Mouse (Mus musculus) kidney, postnatal 14 days (tissue): Measurements from ENCODE around the gene Rtf1.
"Not testable (repeated sequence)": the region's sequence is repeated elsewhere in the genome, so short reads cannot be mapped to it uniquely, and the experiment has no call there.

Experiments
- DNase-seq: peaks from one replicate; pipeline ENCODE4 v3.0.0; 2022; ENCODE audit warnings: mixed read lengths

The Rtf1 gene

GRCm38 (mm10) chr2:119674525-119675214 is at the start of gene Rtf1:
TSS of gene Rtf1 (plus strand) at chr2:119675068.
- peak; percentile 98 for DNase-seq

GRCm38 (mm10) chr2:119636781-119637180 is 38.1 kb upstream of the Rtf1 start:
- DNase-seq = no peak

GRCm38 (mm10) chr2:119641214-119641912 is 33.5 kb upstream of the Rtf1 start:
- DNase-seq = no peak

DNA sequence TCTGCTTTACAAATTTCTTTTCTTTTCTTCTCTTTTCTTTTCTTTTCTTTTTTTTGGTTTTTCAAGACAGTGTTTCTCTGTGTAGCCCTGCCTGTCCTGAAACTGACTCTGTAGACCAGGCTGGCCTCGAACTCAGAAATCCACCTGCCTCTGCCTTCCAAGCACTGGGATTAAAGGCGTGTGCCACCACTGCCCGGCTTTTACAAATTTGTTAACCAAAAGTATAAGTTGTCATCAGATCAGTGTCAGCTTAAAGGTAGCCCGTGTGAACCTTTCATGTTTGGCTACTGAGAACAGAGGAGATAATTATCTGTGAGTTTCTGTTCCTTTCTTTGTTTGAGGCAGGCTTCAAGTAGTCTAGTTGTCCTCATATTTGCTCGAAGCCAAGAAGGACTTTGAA is 30.6 kb upstream of the Rtf1 start:
- no peak for DNase-seq

DNA sequence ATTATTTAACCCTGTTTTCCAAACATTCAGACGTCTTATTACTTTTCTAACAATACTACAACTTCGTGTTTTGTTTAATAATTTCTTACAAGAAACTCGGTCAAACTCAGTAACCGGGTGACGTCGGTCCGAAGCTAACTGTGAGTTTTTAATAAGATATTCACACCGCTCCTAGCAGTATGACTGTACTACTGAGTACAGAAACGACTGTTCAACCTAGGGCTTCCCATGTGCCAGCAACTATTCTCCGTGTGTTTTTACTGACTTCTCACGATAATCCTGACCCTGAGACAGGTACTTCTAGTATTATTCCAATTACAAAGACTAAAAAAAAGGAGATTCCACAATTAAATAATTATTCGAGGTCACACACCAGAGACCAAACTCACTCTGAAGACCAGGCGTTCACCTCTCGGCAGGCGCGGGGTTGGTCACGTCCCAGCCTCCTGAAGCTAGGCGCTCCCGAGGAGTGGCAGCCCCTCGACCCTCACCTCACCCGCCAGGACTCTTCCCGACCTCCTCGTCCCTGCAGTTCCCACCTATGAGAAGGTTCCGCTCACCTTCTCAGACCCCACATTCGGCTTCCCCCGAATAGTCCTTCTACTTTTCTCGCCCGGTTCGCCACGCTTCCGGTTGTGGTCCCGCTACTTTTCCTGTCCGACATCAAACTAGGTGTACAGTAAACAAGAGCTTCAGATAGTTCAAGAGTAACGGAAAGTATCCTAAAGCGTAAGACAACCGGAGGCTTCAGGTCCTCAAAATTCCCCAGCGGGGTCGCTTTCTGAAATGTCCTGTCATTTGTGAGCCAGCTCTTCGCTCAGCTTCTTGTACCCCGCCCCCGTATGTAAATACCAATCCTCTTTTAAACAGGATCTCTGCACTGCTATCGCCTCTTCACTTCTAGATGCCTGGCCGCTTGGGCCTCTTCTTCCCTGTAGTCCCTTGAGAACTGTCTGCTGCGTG is 12.4 kb upstream of the Rtf1 start, which contains the start of gene Ndufaf1:
Gene Ndufaf1, minus strand, starts transcription at position 608 of the 963 bp plus-strand sequence.
- peak; percentile 86 for DNase-seq

DNA sequence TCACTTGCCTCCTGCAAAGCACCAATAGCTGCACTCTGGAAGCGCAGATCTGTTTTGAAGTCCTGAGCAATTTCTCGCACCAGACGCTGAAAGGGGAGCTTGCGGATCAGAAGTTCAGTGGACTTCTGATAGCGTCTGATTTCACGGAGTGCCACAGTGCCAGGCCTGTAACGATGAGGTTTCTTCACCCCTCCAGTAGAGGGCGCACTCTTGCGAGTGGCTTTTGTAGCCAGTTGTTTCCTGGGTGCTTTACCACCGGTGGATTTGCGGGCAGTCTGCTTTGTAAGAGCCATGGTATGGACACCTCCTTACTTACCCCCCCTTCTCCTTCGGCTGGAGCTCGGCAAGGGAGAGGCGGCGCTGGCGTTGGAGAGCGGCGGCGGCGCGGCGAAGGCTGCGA is 9.1 kb upstream of the Rtf1 start:
- not testable (repeated sequence) for DNase-seq

DNA sequence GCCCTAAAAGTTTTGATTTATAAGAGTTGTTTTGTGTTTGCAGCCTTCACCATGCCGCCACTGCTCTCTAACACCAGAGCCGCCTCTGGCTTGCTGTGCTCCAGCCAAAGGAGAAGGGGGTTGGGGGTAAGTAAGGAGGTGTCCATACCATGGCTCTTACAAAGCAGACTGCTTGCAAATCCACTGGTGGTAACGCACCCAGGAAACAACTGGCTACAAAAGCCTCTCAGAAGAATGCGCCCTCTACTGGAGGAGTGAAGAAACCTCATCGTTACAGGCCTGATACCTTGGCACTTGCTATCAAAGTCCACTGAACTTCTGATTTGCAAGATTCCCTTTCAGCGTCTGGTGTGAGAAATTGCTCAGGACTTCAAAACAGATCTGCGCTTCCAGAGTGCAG is 5.9 kb upstream of the Rtf1 start:
- peak; percentile 3 for DNase-seq

DNA sequence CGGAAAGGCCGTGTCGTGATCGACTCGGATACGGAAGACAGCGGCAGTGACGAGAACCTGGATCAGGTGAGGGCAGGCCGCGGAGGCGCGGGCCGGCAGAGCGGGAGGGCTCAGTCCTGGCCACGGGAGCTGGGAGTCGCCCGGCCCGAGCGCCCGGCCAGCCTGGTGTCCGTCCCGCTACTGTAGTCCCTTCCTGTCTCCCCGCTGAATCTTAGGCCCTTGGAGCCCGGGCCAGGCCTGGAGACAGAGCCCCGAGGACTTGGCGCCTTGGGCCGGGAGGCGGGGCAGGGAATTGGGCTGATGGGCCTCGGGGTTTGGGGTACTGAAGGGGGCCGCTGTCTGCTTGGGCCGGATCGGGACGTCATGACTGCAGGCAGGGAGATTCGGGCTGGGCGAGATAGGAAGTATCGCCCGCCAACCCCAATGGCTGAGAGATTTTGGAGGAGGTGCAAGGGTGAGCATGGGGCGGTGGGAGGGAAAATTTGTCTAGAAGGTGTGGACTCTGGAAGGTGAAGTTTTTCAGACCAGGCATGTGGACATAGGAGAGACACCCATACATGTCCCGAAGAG is 432 bp downstream of the Rtf1 start:
- no peak for DNase-seq

- no peak for DNase-seq
Observed at GRCm38 (mm10) chr2:119675831-119676230, 963 bp downstream of the Rtf1 start.

DNA sequence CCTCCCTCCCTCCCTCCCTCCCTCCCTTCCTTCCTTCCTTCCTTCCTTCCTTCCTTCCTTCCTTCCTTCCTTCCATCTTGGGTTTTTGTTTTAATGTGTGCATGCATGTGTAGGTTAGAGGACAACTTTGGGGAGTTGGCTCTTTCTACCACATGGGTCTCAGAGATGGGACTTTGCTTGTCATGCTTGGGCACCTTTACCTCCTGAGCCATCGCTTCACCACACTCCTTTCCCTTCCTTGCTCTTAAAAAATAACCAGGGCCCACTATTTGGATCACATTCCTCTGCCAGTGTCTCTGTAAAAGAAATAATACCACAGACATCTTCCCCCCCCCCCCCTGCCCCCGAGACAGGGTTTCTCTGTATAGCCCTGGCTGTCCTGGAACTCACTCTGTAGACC is 8.8 kb downstream of the Rtf1 start:
- DNase-seq = peak; percentile 42

DNA sequence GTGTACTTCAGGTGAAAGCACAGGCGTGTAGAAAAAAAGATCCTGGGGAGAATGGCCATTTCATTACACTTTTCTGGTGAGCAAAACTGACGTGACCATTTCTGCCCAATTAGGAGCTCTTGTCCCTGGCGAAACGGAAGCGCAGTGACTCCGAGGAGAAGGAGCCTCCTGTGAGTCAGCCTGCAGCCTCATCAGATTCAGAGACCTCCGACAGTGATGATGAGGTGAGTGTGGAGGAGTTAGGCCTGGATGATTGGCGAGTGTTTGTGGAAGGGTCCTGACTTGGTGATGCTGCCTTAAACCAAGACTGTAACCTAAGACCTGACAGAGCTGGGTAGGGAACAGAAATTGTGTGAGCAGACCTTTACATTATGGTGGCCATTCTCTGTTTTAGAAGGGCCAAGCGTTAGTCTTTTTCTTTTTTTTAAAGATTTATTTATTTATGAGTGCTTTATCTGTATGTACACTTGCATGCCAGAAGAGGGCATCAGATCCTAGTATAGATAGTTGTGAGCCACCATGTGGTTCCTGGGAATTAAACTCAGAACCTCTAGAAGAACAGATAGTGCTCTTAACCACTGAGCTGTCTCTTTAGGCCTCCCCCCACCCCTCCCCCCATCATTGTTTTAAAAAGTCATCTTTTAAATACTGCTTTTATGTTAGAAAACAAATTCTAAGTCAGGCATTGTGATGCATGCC is 17.3 kb downstream of the Rtf1 start:
- no peak for DNase-seq

GRCm38 (mm10) chr2:119694826-119695225 is 20.0 kb downstream of the Rtf1 start:
- no peak for DNase-seq

DNA sequence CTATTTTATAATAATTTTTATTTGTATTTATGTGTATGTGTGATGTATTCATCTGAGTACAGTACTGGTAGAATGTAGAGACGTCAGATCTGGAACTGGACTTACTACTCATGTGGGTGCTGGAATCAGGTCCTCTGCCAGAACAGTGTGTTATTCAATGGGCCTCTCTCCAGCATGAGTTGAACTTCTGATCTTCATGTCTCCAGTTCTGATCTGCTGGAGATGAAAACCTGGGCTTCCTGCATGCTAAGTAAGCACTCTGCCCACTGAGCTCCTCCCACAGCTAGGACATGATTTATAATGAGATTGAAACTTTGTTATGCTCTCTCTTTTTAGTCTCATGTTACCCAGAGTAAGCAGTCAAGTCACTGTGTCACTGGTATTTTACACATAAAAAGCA is 21.2 kb downstream of the Rtf1 start:
- DNase-seq = peak; percentile 4

DNA sequence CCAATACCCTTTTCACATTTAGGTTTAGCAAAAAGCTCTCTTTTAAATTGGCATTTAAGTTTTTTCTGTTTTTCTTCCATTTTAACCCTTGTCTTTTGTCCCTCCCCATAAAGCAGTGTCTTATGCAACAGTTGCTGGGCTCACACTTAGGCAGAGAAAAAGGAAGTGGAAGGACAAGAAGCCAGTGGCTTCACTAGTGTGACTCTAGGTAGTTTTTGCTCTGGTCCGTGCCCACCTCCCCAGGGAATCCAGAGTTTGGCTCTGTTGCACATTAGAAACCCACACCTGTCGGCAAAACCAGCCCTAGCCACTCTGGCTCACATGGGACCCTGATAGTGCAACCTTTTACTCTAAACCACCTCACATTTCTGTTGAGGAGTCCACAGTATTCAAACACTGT is 23.6 kb downstream of the Rtf1 start:
- no peak for DNase-seq

DNA sequence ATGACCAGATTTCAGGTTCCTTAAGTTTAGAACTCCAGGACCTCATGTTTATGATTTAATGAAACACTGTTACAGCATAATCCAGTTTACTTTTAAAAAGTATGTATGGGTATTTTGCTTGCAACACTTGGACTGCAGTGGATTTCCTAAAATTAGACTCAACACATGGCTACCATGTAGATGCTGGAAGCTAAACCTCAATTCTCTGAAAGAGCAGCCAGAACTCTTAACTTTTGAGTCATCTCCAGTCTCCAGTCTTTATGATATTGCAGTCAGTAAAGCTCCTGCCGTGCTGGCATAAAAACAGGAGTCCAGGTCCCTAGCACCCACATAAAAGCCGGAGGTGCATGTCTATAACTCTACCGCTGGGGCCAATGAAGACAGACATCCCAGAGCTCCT is 25.1 kb downstream of the Rtf1 start:
- DNase-seq = no peak

- DNase-seq = no peak
Observed at GRCm38 (mm10) chr2:119703171-119703570, 28.3 kb downstream of the Rtf1 start.

GRCm38 (mm10) chr2:119707676-119708075 is 32.8 kb downstream of the Rtf1 start:
- DNase-seq = no peak

DNA sequence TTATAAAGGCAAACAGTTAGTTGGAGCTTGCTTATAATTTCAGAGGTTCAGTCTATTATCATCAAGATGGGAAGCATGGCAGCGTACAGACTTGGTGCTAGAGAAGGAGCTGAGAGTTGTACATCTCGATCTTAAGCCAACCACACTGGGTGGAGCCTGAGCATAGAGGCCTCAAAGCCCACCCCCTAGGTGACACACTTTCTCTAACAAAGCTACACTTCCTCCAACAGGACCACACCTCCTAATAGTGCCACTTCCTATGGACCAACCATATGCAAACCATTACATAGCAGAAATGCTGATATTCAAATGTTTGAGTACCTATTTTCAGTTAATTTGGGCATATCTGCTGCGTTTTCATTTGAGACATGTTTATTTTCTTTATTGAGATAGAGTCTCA is 35.1 kb downstream of the Rtf1 start:
- DNase-seq = no peak

DNA sequence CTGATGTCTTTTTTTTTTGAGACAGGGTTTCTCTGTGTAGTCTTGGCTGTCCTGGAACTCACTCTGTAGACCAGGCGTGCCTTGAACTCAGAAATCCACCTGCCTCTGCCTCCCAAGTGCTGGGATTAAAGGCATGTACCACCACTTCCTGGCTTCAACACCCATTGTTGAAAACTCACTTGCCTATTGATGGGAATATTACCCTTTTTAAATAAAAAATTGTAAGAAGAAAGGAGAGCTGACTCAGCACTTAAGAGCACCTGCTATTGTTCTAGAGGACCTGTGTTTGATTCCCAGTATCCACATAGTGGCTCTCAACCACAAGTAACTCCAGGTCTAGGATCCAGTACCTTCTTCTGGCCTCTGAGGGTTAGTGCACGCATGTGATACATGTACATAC is 41.0 kb downstream of the Rtf1 start:
- not testable (repeated sequence) for DNase-seq

DNA sequence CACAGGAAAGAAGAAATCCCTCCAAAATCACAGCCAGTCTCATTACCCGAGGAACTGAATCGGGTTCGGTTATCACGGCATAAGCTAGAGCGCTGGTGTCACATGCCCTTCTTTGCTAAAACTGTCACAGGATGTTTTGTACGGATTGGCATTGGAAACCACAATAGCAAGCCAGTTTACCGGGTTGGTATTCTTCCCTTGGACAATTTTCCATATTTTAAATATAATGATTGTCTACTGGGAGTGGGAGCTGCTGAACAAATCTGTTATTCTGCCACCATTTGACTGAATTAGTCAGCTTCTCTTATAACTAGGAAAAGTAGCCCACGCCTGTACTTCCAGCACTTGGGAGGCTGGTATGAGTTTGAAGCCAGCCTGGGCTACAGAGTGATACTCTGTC is 46.2 kb downstream of the Rtf1 start:
- no peak for DNase-seq

DNA sequence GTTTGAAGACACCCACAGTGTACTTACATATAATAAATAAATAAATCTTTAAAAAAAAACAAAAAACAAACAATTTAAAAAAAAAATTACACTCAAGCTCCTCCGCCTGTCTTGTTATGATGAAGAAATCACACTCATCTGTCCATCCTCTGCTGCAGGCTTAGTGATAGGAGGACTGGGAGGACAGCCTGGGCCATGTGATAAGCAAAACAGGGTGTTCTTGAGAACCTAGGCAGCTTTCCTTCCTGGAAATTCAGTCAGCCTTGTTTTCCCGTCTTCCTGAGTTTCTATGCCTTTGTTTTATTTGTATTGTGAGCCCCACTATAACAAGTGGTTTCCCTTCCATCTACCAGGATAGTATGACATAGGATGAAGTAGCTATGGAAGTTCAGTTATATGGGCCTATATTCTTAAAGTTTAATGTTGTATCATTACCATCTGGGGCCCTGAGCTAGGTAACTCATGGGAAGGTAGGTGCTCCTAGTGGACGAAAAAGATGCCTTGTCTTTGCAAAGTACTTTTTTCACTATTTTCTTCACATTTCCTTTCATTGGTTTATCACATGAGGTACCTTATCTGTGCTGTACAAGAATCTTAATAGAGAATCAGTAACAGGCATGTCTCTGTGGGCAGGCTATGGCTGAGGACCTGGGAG is 53.0 kb downstream of the Rtf1 start:
- no peak for DNase-seq

DNA sequence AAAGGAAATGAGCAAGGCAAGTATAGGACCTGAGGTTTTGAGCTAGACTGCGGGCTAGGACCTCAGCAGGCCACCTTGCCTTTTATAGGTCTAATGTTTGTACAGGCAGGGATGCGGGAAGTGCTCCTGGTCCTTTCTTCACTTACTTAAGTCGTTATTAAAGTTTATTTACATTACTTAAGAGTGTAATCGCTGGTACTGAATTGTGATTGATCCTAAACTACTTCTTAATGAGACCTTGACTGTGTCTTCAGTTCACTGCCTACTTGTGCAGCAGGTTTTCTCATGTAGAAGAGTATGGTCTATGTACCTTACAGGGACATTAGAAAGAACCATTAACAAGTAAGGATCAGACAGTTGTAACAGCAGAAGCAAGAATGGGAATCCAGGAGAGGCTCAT is 55.9 kb downstream of the Rtf1 start:
- DNase-seq = no peak
